Mouse (Mus musculus) heart, adult 11 months (tissue): ENCODE results near the gene Galns.

Experiments
- DNase-seq: peaks from one replicate; pipeline ENCODE4 v3.0.0; 2022

Galns gene

GRCm38 (mm10) chr8:122531312-122531711 lies 80.0 kb downstream of the Galns start:
- peak; percentile 96 for DNase-seq

GRCm38 (mm10) chr8:122529159-122529558 lies 82.1 kb downstream of the Galns start:
- DNase-seq, result no peak
